ENCODE assay signal across 9 mouse cellular contexts in the genomic region with DNA sequence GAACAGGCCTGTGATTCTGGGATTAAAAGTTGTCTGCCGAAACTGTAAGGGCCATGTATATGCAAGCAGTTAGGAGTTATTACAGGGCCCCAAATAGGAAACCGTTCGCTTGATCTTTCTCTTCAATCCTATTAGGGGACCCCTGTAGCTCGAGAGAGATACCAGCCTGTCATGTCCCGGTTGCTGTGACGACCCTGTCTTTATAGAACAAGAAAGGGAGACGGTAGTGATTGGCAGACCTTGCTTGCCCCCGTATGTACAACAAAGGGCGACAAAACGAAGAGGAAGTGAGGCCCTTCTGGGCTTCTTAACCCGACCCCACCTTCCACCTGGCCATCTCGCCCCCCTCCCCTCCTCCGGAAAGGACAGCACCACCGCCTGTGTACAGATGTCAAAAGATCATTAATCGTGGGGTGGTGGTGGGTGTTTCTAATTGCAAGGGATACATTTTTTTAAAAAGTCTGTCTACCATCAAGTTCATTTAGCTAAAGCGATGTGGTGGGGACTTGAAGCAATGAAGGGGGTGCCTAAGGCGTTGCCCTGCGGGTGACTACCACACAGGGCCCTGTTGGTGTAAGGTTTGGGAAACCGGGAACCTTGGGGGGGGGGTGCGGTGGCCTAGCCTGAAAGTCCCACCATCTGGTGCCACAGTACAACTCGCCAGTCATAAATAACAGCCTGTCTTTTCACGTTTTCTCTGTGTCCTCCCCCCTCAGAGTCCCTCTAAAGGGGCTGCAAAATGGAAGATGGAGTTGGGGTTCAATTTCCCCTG.
A peak's percentile ranks its signal among the peaks of the same experiment; 100 is the strongest.
DNase-seq lines count a peak whose midpoint lies in the region; ATAC-seq and TF ChIP-seq lines count a peak whose summit lies in the region.
"Had no signal": no experiment of that assay in that cellular context is flagged by ENCODE, and none has a peak within 500 bp of the region (broad histone marks: within the 10 kb centered on the region; RNA-seq: fewer than 3 reads in every experiment).

No protein-coding gene starts in this region.

- peak; percentile 7 to 9 for DNase-seq in cerebellum, postnatal 14 days
- no peak for DNase-seq in cerebellum, adult 8-10 months
- DNase-seq in midbrain, embryonic 10.5 days (ENCODE audit: low spot score) = peak; percentile 79
- DNase-seq in B cell, adult 2 months = no peak
- no peak for DNase-seq in thymus, postnatal 36 days
- DNase-seq in gastrocnemius, postnatal 14 days = no peak
- DNase-seq: right cerebral cortex, postnatal 25 days had no signal

- no peak for TF ChIP-seq CTCF in E14TG2a.4 (conservative IDR thresholded peaks at IDR 0.05; ENCODE audit: low read length)

- ATAC-seq in forebrain, embryonic 13.5 days = peak; percentile 43; the same call in 1 of the 2 replicates

- H3K4me1 ChIP-seq in E14TG2a.4 (replicated peaks; ENCODE audit: low read depth, low read length) = no peaks in the 10 kb centered on the region
- H3K4me1 ChIP-seq in forebrain, embryonic 13.5 days = peaks cover 11% of the 10 kb centered on the region
- H3K4me1 ChIP-seq in midbrain, embryonic 10.5 days = peaks cover 28% of the 10 kb centered on the region

- peak overlapping the region; percentile 66 for H3K4me3 ChIP-seq in E14TG2a.4 (replicated peaks; ENCODE audit: low read length)
- H3K4me3 ChIP-seq in forebrain, embryonic 13.5 days = 0 out of 2 replicates have a peak overlapping the region, but pooled peaks have one; percentile 10
- peak overlapping the region; percentile 46 for H3K4me3 ChIP-seq in midbrain, embryonic 10.5 days

- under 1% methylated on average over 22 of the region's 22 CpGs for WGBS in forebrain, embryonic 13.5 days
- WGBS in midbrain, embryonic 10.5 days = under 1% methylated on average over 22 of the region's 22 CpGs

- intact Hi-C loops in gastrocnemius, postnatal 14 days (cut with DNase I; ENCODE audit: low total_unique reads) = no loop called here

- no peak overlapping the region for H3K9ac ChIP-seq in forebrain, embryonic 13.5 days

- no peaks in the 10 kb centered on the region for H3K36me3 ChIP-seq in E14TG2a.4 (ENCODE audit: insufficient read depth, low read length)
- H3K36me3 ChIP-seq in forebrain, embryonic 13.5 days (ENCODE audit: poor library complexity, severe bottlenecking) = no peaks in the 10 kb centered on the region
- H3K36me3 ChIP-seq in midbrain, embryonic 10.5 days = no peaks in the 10 kb centered on the region

- H3K27me3 ChIP-seq in E14TG2a.4 (ENCODE audit: insufficient read depth, low read length) = peaks cover 6% of the 10 kb centered on the region; the same call in 1 of the 2 replicates
- peaks cover 92% of the 10 kb centered on the region for H3K27me3 ChIP-seq in forebrain, embryonic 13.5 days
- peaks cover 98% of the 10 kb centered on the region for H3K27me3 ChIP-seq in midbrain, embryonic 10.5 days (ENCODE audit: low read depth, poor library complexity, severe bottlenecking)

- peaks cover 25% of the 10 kb centered on the region for H3K9me3 ChIP-seq in E14TG2a.4 (ENCODE audit: low read length)
- H3K9me3 ChIP-seq in forebrain, embryonic 13.5 days (replicated peaks) = no peaks in the 10 kb centered on the region
- H3K9me3 ChIP-seq in midbrain, embryonic 10.5 days (replicated peaks) = peaks cover 9% of the 10 kb centered on the region; the same call in 1 of the 2 replicates

- no peak overlapping the region for H3K27ac ChIP-seq in forebrain, embryonic 13.5 days
- peak overlapping the region; percentile 87 for H3K27ac ChIP-seq in midbrain, embryonic 10.5 days (replicated peaks)

- H3K4me2 ChIP-seq in forebrain, embryonic 13.5 days = peak overlapping the region; percentile 36

Comparison
In these comparisons a context has a peak if more than half of its experiments do, and no peak if none do; other contexts are left out.
1. DNase-seq: peak in cerebellum, postnatal 14 days (2 of 2) and midbrain, embryonic 10.5 days (single experiment); none in cerebellum, adult 8-10 months (single experiment), B cell, adult 2 months (0 of 2), thymus, postnatal 36 days (0 of 2) and gastrocnemius, postnatal 14 days (single experiment).
2. H3K4me3 ChIP-seq: peak in every context shown above with its lines; median percentile 66 in E14TG2a.4; 46 in midbrain, embryonic 10.5 days; 10 in forebrain, embryonic 13.5 days.